Mouse (Mus musculus) limb, embryonic 14.5 days (tissue): ENCODE data around the gene Capg. TPM values are rescaled to one million over a fixed set of nuclear protein-coding genes. Genes with fewer than 3 reads are reported as not detected.

Source experiments
- ATAC-seq: fragments of 200-750 bp; cut with Nextera tagmentation; 2 replicates; pipeline ENCODE4 v1.8.0; 2017; ENCODE audit warnings: low read depth, moderate number of reproducible peaks, moderate TSS enrichment; ENCODE audit not compliant: low FRiP score
- DNase-seq: peaks from one replicate; pipeline ENCODE4 v3.0.0-alpha.2; 2015; ENCODE audit warnings: low spot score
- H3K27ac ChIP-seq: fragments of 300-500 bp; sonication (generic); replicated peaks from 2 replicates; pipeline ENCODE4 v1.5.1; 2014; ENCODE audit warnings: low read depth, mild to moderate bottlenecking, low read length, moderate library complexity, mixed read lengths
- H3K27me3 ChIP-seq: fragments of 300-500 bp; sonication (generic); 2 replicates; pipeline ENCODE4 v1.6.1; 2014; ENCODE audit warnings: low read length, mixed read lengths; ENCODE audit not compliant: control insufficient read depth, insufficient read depth
- H3K36me3 ChIP-seq: fragments of 300-500 bp; sonication (generic); 2 replicates; pipeline ENCODE4 v1.6.1; 2014; ENCODE audit warnings: mild to moderate bottlenecking, low read length, moderate library complexity, mixed read lengths; ENCODE audit not compliant: control insufficient read depth, insufficient read depth
- H3K4me1 ChIP-seq: fragments of 300-500 bp; sonication (generic); 2 replicates; pipeline ENCODE4 v1.6.1; 2014; ENCODE audit warnings: antibody characterized with exemption, low read length, mixed read lengths; ENCODE audit not compliant: control insufficient read depth, insufficient read depth
- H3K4me2 ChIP-seq: fragments of 300-500 bp; sonication (generic); replicated peaks from 2 replicates; pipeline ENCODE4 v1.6.1; 2014; ENCODE audit warnings: low read depth, mild to moderate bottlenecking, low read length, moderate library complexity; ENCODE audit not compliant: severe bottlenecking
- H3K4me3 ChIP-seq: fragments of 300-500 bp; sonication (generic); replicated peaks from 2 replicates; pipeline ENCODE4 v1.5.1; 2014; ENCODE audit warnings: low read length
- H3K9ac ChIP-seq: fragments of 300-500 bp; sonication (generic); 2 replicates; pipeline ENCODE4 v1.6.1; 2014; ENCODE audit warnings: mild to moderate bottlenecking, low read depth, low read length, moderate library complexity; ENCODE audit not compliant: severe bottlenecking
- H3K9me3 ChIP-seq: fragments of 300-500 bp; sonication (generic); 2 replicates; pipeline ENCODE4 v1.6.1; 2016; ENCODE audit warnings: low read length; ENCODE audit not compliant: control insufficient read depth
- POLR2A ChIP-seq: fragments of 200-500 bp; IDR thresholded peaks from 2 replicates; pipeline ENCODE4 v1.8.0; 2012; ENCODE audit warnings: inconsistent platforms, mild to moderate bottlenecking, moderate library complexity, borderline replicate concordance; ENCODE audit not compliant: insufficient read depth, insufficient read length; ENCODE audit errors: extremely low read depth
- WGBS: fragments of 180-500 bp; shearing (Covaris S2); extraction: QIAGEN DNeasy Blood & Tissue Kit; methylation state at CpG from one replicate; pipeline ENCODE4 v1.1.7; 2014; 5-methylcytosine and 5-hydroxymethylcytosine counted together
- polyA plus RNA-seq, 2 experiments: library from polyadenylated mRNA; depleted of rRNA in 1 of 2; stranded (reverse) in 1 of 2; unstranded in 1 of 2; fragments of >200 nt; fragmentation: Nextera tagmentation in 1 of 2; extraction: Ambion mirVana in 1 of 2; gene quantifications; 2 replicates each; pipeline versions ENCODE4 v1.2.1 to v1.2.3; 2012 to 2014

Gene Capg
- polyA plus RNA-seq, 2 experiments = 30.9 to 86.6 TPM

DNA sequence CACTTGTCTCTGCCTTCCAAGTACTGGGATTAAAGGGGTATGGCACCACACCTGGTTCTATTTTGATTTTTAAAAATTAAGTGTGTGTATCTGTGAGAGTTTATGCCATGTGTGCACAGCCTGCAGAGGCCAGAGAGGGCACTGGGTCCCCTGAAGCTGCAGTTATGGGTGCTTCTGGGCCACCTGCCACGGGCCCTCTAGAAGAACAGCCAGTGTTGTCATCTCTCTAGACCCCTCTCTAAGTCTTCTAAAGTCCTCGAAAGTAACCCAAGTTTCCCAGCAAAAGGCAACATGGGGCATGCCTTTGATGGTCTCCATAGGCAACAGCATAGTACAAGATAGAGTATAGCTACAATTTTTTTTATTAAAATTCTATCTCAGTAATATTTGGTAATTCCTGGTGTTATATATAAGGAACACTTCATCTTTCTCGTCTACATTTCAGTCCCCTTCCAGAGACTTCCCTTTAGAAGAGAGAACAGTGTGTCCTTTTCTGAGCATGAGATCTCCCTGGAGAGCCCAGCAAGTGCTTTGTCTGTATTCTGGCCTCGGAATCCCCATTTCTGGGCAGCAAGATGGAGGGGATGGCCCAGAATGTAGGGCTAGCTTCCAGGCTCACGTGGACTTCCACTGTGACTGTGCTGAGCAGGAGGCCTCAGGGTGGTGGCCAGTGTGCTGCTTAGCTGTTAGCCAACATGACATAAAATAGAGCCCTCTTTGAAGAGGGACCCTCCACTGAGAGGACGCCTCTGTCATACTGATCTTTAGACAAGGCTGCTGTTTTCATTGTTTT is 49.0 kb downstream of the Capg start:
- H3K9me3 ChIP-seq = no peaks in the 10 kb centered on the region
- TF ChIP-seq POLR2A = no peak
- DNase-seq (no peak), ATAC-seq (no peak)
- 0 out of 2 replicates have a peak, but pooled peaks cover 7% of the 10 kb centered on the region for H3K4me1 ChIP-seq
- no peak overlapping the region for H3K9ac ChIP-seq
- no peak overlapping the region for H3K4me3 ChIP-seq
- no peaks in the 10 kb centered on the region for H3K36me3 ChIP-seq
- H3K27me3 ChIP-seq = no peaks in the 10 kb centered on the region
- no peak overlapping the region for H3K27ac ChIP-seq
- no peak overlapping the region for H3K4me2 ChIP-seq
- WGBS = 76% methylated on average over 6 of the region's 6 CpGs

GRCm38 (mm10) chr6:72593914-72594313 is 49.7 kb downstream of the Capg start:
- no peak for TF ChIP-seq POLR2A
- H3K27ac ChIP-seq = no peak overlapping the region
- H3K4me3 ChIP-seq = no peak overlapping the region
- H3K27me3 ChIP-seq = no peaks in the 10 kb centered on the region
- H3K4me1 ChIP-seq = peaks cover 8% of the 10 kb centered on the region; the same call in 1 of the 2 replicates
- H3K9me3 ChIP-seq = no peaks in the 10 kb centered on the region
- 59% methylated on average over 5 of the region's 5 CpGs for WGBS
- no peak for ATAC-seq
- no peak overlapping the region for H3K9ac ChIP-seq
- no peak for DNase-seq
- H3K4me2 ChIP-seq = no peak overlapping the region
- no peaks in the 10 kb centered on the region for H3K36me3 ChIP-seq

DNA sequence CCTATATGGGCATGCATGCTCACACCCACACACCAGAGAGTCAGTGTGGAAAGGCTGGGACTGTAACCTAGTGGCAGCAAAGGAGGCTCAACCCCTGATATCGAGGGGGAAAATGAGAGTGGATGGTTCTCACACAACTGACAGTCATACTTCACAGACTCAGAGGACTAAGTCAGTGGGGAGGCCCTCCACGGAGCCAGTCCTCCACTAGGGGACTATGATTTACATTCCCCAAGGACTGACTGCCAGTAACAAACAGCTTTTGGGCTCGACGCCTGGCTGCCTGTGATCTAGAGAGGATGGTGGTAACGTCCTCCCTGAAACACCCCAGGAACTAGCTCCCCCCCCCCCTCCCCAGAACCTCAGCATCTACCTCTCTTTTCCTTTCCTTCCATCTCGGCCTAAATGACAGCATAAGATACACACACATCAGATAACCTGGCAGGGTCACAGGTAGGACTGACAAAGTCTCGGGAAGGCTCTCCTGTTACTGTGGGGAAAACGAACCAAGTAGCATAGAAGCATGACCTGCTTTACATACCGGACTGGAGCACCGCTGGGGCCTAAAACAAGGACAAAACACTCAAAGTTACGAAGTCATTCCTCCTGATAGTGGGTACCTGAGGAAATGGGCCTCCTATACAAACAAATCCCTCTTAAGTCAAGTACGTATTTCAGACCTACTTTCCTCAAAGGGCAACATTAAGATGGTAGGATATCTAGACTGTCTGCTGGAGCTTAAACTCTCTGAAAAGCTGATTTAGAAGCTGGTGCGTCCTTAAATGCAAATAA is 53.1 kb downstream of the Capg start:
- no peaks in the 10 kb centered on the region for H3K9me3 ChIP-seq
- H3K4me1 ChIP-seq = peaks cover 15% of the 10 kb centered on the region
- 0 out of 2 replicates have a peak overlapping the region, but pooled peaks have one; percentile 15 for H3K27ac ChIP-seq
- H3K9ac ChIP-seq = peak overlapping the region; percentile 69
- H3K27me3 ChIP-seq = no peaks in the 10 kb centered on the region
- DNase-seq (no peak), ATAC-seq (no peak)
- TF ChIP-seq POLR2A = no peak
- H3K36me3 ChIP-seq = no peaks in the 10 kb centered on the region
- 41% methylated on average over 13 of the region's 13 CpGs for WGBS
- peak overlapping the region; percentile 73 for H3K4me2 ChIP-seq
- peak overlapping the region; percentile 62 for H3K4me3 ChIP-seq

DNA sequence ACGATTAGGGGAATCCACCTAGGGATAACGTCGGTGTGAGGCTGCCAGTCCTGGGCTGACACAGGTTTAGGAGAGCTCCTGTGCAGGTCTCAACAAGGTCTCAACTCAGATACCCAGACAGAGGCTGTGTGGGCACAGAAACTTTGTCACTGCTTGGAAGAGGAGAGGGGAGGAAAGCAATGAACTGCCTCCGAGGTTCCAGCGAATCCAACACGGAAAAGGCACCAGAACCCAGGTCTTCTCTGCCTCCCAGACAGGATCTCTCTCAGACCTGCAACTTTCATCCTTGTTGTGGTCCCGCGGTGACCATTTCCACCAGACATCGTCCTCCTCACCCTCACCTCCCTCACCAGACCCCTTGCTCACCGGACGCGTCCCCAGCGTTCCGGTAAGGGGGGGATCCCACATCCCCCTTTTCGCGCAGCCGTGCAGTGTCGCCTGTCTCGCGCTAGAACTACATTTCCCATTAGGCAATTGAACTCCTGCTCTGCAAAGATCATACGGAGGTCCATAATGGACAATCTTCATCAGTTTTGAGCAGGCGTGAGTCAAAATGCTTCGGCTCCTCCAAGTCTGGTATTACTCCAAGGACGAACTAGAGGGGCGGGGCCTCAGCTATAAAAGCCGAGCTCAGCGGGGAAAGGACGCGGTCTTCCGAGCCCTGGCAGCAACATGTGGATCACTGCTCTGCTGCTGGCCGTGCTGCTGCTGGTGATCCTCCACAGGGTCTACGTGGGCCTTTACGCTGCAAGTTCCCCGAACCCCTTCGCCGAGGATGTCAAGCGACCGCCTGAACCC is 54.0 kb downstream of the Capg start, which contains the start of the genes Elmod3 and Retsat:
Gene Elmod3, minus strand, starts transcription at position 458 of the 798 bp plus-strand sequence.
Gene Retsat, plus strand, starts transcription at position 520 of the 798 bp plus-strand sequence.
- no peaks in the 10 kb centered on the region for H3K36me3 ChIP-seq
- peak within 1 kb of the TSS; percentile 89 for H3K27ac ChIP-seq
- 2% methylated on average over 38 of the region's 38 CpGs for WGBS
- peaks cover 15% of the 10 kb centered on the region for H3K4me1 ChIP-seq
- H3K27me3 ChIP-seq = no peaks in the 10 kb centered on the region
- peak within 1 kb of the TSS; percentile 62 for H3K4me3 ChIP-seq
- H3K9ac ChIP-seq = peak within 1 kb of the TSS; percentile 69
- ATAC-seq (peak; percentile 93), DNase-seq (peak; percentile 98)
- no peaks in the 10 kb centered on the region for H3K9me3 ChIP-seq
- TF ChIP-seq POLR2A = peak; percentile 98
- H3K4me2 ChIP-seq = peak within 1 kb of the TSS; percentile 73
